Comparison of ENCODE assay signal across 7 mouse cellular contexts in genomic region chr3:89522450-89523128, GRCm38 (mm10). TPM values are rescaled to one million over a fixed set of nuclear protein-coding genes. Genes with fewer than 3 reads are reported as not detected.
DNase-seq lines count a peak whose midpoint lies in the region; ATAC-seq and TF ChIP-seq lines count a peak whose summit lies in the region.

No protein-coding gene starts in this region.

- no peaks in the 10 kb centered on the region for H3K4me1 ChIP-seq in ES-Bruce4 (ENCODE audit: control insufficient read depth, insufficient read depth, low read length)
- H3K4me1 ChIP-seq in heart, embryonic 11.5 days (ENCODE audit: control insufficient read depth, insufficient read depth, low read length): peaks cover 27% of the 10 kb centered on the region
- H3K4me1 ChIP-seq in limb, embryonic 15.5 days: peaks cover 51% of the 10 kb centered on the region

- no peak for ATAC-seq in heart, embryonic 11.5 days (replicated peaks; ENCODE audit: insufficient number of reproducible peaks, low FRiP score, low TSS enrichment)
- ATAC-seq in limb, embryonic 15.5 days (ENCODE audit: insufficient number of reproducible peaks, low FRiP score, low TSS enrichment, low read depth): no peak

- no peaks in the 10 kb centered on the region for H3K9me3 ChIP-seq in ES-Bruce4 (replicated peaks; ENCODE audit: control insufficient read depth, insufficient read depth, low read length, poor library complexity, severe bottlenecking)
- H3K9me3 ChIP-seq in heart, embryonic 11.5 days (replicated peaks; ENCODE audit: control insufficient read depth, low read length): no peaks in the 10 kb centered on the region
- no peaks in the 10 kb centered on the region for H3K9me3 ChIP-seq in limb, embryonic 15.5 days

- peak; percentile 57 for DNase-seq in brain, adult 2 months (ENCODE audit: low read depth, low spot score)
- no peak for DNase-seq in cerebellum, postnatal 36 days
- no peak for DNase-seq in thymus, postnatal 36 days
- DNase-seq in left cerebral cortex, adult 18-20 months (ENCODE audit: low spot score in 2 of 2): no peak

- TF ChIP-seq POLR2A in ES-Bruce4 (IDR thresholded peaks at IDR 0.05; ENCODE audit: insufficient read depth, low read length): no peak

- H3K9ac ChIP-seq in ES-Bruce4 (ENCODE audit: low read depth, poor library complexity, severe bottlenecking): no peak overlapping the region
- no peak overlapping the region for H3K9ac ChIP-seq in heart, embryonic 11.5 days (ENCODE audit: low read depth, low read length)
- no peak overlapping the region for H3K9ac ChIP-seq in limb, embryonic 15.5 days

- H3K4me2 ChIP-seq in heart, embryonic 11.5 days: peak overlapping the region; percentile 89
- peak overlapping the region; percentile 96 for H3K4me2 ChIP-seq in limb, embryonic 15.5 days

- H3K4me3 ChIP-seq in ES-Bruce4 (ENCODE audit: low read depth, low read length): 0 out of 2 replicates have a peak overlapping the region, but pooled peaks have one; percentile 0
- H3K4me3 ChIP-seq in heart, embryonic 11.5 days (ENCODE audit: low read depth, low read length): no peak overlapping the region
- peak overlapping the region; percentile 45 for H3K4me3 ChIP-seq in limb, embryonic 15.5 days

- no peak overlapping the region for H3K27ac ChIP-seq in ES-Bruce4 (ENCODE audit: insufficient read depth, low read length)
- no peak overlapping the region for H3K27ac ChIP-seq in heart, embryonic 11.5 days (ENCODE audit: low read depth, low read length)
- H3K27ac ChIP-seq in limb, embryonic 15.5 days: peak overlapping the region; percentile 28

- no peaks in the 10 kb centered on the region for H3K36me3 ChIP-seq in ES-Bruce4 (ENCODE audit: control insufficient read depth, insufficient read depth, low read length, poor library complexity, severe bottlenecking)
- H3K36me3 ChIP-seq in heart, embryonic 11.5 days (ENCODE audit: control insufficient read depth, insufficient read depth, low read length): no peaks in the 10 kb centered on the region
- no peaks in the 10 kb centered on the region for H3K36me3 ChIP-seq in limb, embryonic 15.5 days

- TF ChIP-seq CTCF in ES-Bruce4 (IDR thresholded peaks at IDR 0.05; ENCODE audit: low read depth, low read length): no peak

- TF ChIP-seq EP300 in ES-Bruce4 (IDR thresholded peaks at IDR 0.05; ENCODE audit: insufficient read depth, low read depth, low read length): no peak

- no peaks in the 10 kb centered on the region; the same call in 1 of the 2 replicates for H3K27me3 ChIP-seq in ES-Bruce4 (ENCODE audit: control insufficient read depth, insufficient read depth, low read length, poor library complexity, severe bottlenecking)
- H3K27me3 ChIP-seq in heart, embryonic 11.5 days (ENCODE audit: control insufficient read depth, insufficient read depth, low read length): peaks cover 25% of the 10 kb centered on the region
- H3K27me3 ChIP-seq in limb, embryonic 15.5 days: peaks cover 13% of the 10 kb centered on the region; the same call in 1 of the 2 replicates

- 33% methylated on average over 6 of the region's 6 CpGs for WGBS in heart, embryonic 11.5 days (ENCODE audit: insufficient replicate concordance)
- WGBS in limb, embryonic 15.5 days: 22% methylated on average over 6 of the region's 6 CpGs

RNA-seq across cellular contexts. Expression of gene Kcnn3, which starts 2.6 kb away (rescaled TPM):
- polyA plus RNA-seq in ES-Bruce4 (2011; ENCODE audit: insufficient read depth, insufficient read length, low read depth, missing spikeins): 0.93 and 1.0 TPM in 2 replicates
- 0.73 and 0.99 TPM in 2 replicates for polyA plus RNA-seq in heart, embryonic 11.5 days (2014; fragmentation: Nextera tagmentation; extraction: Ambion mirVana)
- polyA plus RNA-seq in limb, embryonic 15.5 days (2015; fragmentation: Nextera tagmentation; extraction: Ambion mirVana): 4.7 and 5.4 TPM in 2 replicates
- total RNA-seq in left cerebral cortex, adult 18-20 months (2021): 10 to 100 TPM; 20.4 to 26.9 TPM
